Mouse (Mus musculus) gastrocnemius, postnatal 25 days (tissue): Measurements from ENCODE around the gene Plxnd1. TPM values are rescaled to one million over a fixed set of nuclear protein-coding genes. Genes with fewer than 3 reads are reported as not detected.

Source experiments
- DNase-seq: peaks from one replicate; pipeline ENCODE4 v3.0.0; 2022
- total RNA-seq, 2 experiments: library from RNA; stranded (reverse); gene quantifications; 1 replicate in 1 of 2; 2 replicates in 1 of 2; pipeline ENCODE4 v1.2.3; 2021

Gene Plxnd1
- total RNA-seq, 2 experiments from 2014 or later: 25.7 TPM

- no peak for DNase-seq
Observed at GRCm38 (mm10) chr6:115978596-115978995, 16.2 kb downstream of the Plxnd1 start.

GRCm38 (mm10) chr6:115977810-115978209, 17.0 kb downstream of the Plxnd1 start:
- no peak for DNase-seq

GRCm38 (mm10) chr6:115975606-115976005, 19.2 kb downstream of the Plxnd1 start:
- DNase-seq: no peak

- no peak for DNase-seq
Observed at GRCm38 (mm10) chr6:115973881-115974662, 20.7 kb downstream of the Plxnd1 start.

- no peak for DNase-seq
Observed at GRCm38 (mm10) chr6:115973139-115973875, 21.5 kb downstream of the Plxnd1 start.

- DNase-seq: no peak
Observed at GRCm38 (mm10) chr6:115972083-115972764, 22.6 kb downstream of the Plxnd1 start.

GRCm38 (mm10) chr6:115971273-115972060, 23.3 kb downstream of the Plxnd1 start:
- no peak for DNase-seq

- DNase-seq: no peak
Observed at GRCm38 (mm10) chr6:115969952-115970351, 24.9 kb downstream of the Plxnd1 start.

- DNase-seq: no peak
Observed at GRCm38 (mm10) chr6:115969103-115969502, 25.7 kb downstream of the Plxnd1 start.

- DNase-seq: no peak
Observed at GRCm38 (mm10) chr6:115968700-115969099, 26.1 kb downstream of the Plxnd1 start.

- no peak for DNase-seq
Observed at GRCm38 (mm10) chr6:115968086-115968485, 26.7 kb downstream of the Plxnd1 start.

GRCm38 (mm10) chr6:115967291-115967880, 27.4 kb downstream of the Plxnd1 start:
- no peak for DNase-seq

- DNase-seq: no peak
Observed at GRCm38 (mm10) chr6:115966227-115966966, 28.4 kb downstream of the Plxnd1 start.

- DNase-seq: no peak
Observed at GRCm38 (mm10) chr6:115963656-115964055, 31.1 kb downstream of the Plxnd1 start.

GRCm38 (mm10) chr6:115962439-115963085, 32.2 kb downstream of the Plxnd1 start:
- DNase-seq: no peak

GRCm38 (mm10) chr6:115961743-115962142, 33.1 kb downstream of the Plxnd1 start:
- no peak for DNase-seq

- no peak for DNase-seq
Observed at GRCm38 (mm10) chr6:115960322-115960721, 34.5 kb downstream of the Plxnd1 start.

GRCm38 (mm10) chr6:115959151-115959691, 35.6 kb downstream of the Plxnd1 start:
- DNase-seq: peak; percentile 89

GRCm38 (mm10) chr6:115958445-115958844, 36.4 kb downstream of the Plxnd1 start:
- DNase-seq: no peak

- no peak for DNase-seq
Observed at GRCm38 (mm10) chr6:115957681-115958080, 37.1 kb downstream of the Plxnd1 start.
